Mouse (Mus musculus): ENCODE results near the gene Gnat2.

- no peak for TF ChIP-seq CEBPB (IDR thresholded peaks at IDR 0.05; ENCODE audit: low read depth)
- peak; percentile 66 for TF ChIP-seq CTCF (IDR thresholded peaks at IDR 0.05; ENCODE audit: control insufficient read depth, insufficient read depth, insufficient read length)
- TF ChIP-seq USF1 (IDR thresholded peaks at IDR 0.05; ENCODE audit: low read depth) = no peak
- TF ChIP-seq MAX (IDR thresholded peaks at IDR 0.05) = no peak
- no peak for TF ChIP-seq MYOG (IDR thresholded peaks at IDR 0.05; ENCODE audit: control insufficient read depth, extremely low read depth, insufficient read length)
Observed at GRCm38 (mm10) chr3:108147386-108148235, 55.0 kb downstream of the Gnat2 start.
